Mouse (Mus musculus) thymus, adult 2 months (tissue): ENCODE data around the gene Emc1.
A peak's percentile ranks its signal among the peaks of the same experiment; 100 is the strongest.

ENCODE experiments used
- CTCF ChIP-seq: fragments of 200-500 bp; IDR thresholded peaks from 2 replicates; pipeline ENCODE4 v1.5.1; 2012; ENCODE audit warnings: mild to moderate bottlenecking, control low read depth, low read length, moderate library complexity, borderline replicate concordance; ENCODE audit not compliant: control insufficient read depth, poor library complexity, insufficient read depth; ENCODE audit errors: extremely low read depth
- POLR2A ChIP-seq: fragments of 200-500 bp; IDR thresholded peaks from 2 replicates; pipeline ENCODE4 v1.6.1; 2012; ENCODE audit warnings: mild to moderate bottlenecking, low read length, control low read depth, moderate library complexity; ENCODE audit not compliant: control insufficient read depth, poor library complexity, insufficient read depth; ENCODE audit errors: extremely low read depth

- TF ChIP-seq CTCF (peak; percentile 90), POLR2A (no peak)
Observed at GRCm38 (mm10) chr4:139336822-139337483, 15.4 kb upstream of the Emc1 start.
